Mouse (Mus musculus): ENCODE data around the gene Stard3nl. TPM values are rescaled to one million over a fixed set of nuclear protein-coding genes. Genes with fewer than 3 reads are reported as not detected.

The Stard3nl gene
- polyA plus RNA-seq, 2 experiments = 61.7 to 75.9 TPM

DNA sequence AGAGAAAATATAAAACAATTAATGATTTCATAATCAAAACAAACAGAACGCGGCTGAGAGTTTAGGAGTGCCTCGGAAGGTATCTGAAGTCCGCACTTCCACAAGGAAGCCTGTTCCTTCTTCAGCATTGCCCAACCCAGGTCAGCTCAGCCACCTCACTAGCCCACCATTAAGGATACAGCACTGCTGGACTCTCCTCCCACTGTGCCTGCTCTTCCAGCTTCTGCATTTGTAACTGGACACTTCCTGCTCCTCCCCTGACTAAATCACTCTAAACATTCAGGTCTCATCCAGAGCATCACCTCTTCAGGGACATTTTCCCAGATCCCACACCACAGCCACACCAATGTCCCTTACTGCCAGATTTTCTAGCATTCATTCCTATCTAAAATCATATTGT lies 1.4 kb downstream of the Stard3nl start:
- H3K4me1 ChIP-seq (ENCODE audit: control insufficient read depth, insufficient read depth, low read length) = 0 out of 2 replicates have a peak, but pooled peaks cover 8% of the 10 kb centered on the region
- H3K36me3 ChIP-seq (ENCODE audit: control insufficient read depth, insufficient read depth, low read length) = no peaks in the 10 kb centered on the region
- no peak overlapping the region for H3K4me3 ChIP-seq (replicated peaks; ENCODE audit: low read length)
- H3K27ac ChIP-seq (replicated peaks; ENCODE audit: low read depth, low read length) = no peak overlapping the region
- peak overlapping the region; percentile 61 for H3K4me2 ChIP-seq (replicated peaks; ENCODE audit: low read depth, low read length, severe bottlenecking)
- H3K9me3 ChIP-seq (ENCODE audit: control insufficient read depth, low read length) = no peaks in the 10 kb centered on the region
- DNase-seq (ENCODE audit: low spot score) (no peak), ATAC-seq (ENCODE audit: low FRiP score, low read depth) (no peak)
- no peak for TF ChIP-seq POLR2A (IDR thresholded peaks at IDR 0.05; ENCODE audit: borderline replicate concordance, extremely low read depth, insufficient read depth, insufficient read length)
- 50% methylated on average over 4 of the region's 4 CpGs for WGBS
- H3K27me3 ChIP-seq (ENCODE audit: control insufficient read depth, insufficient read depth, low read length) = no peaks in the 10 kb centered on the region
- no peak overlapping the region for H3K9ac ChIP-seq (ENCODE audit: low read depth, low read length, severe bottlenecking)

DNA sequence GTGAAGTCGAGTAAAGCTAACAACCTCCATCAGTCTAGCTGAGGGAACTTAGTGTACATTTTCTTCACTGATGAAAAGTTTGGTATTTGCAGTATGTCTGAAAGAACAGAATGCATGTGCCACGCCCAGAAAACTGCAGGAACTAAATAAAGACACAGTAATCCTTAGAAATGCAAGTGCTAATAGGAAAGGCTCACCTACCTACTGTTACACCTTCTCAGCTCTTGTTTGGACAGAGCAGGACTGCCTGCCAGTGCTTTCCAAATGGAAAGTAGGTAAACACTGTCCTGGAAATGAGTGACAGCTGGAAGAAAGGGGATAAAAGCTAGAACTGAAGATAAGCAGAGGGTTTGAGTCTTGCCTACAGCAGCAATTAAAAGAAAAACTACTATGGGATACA lies 1.9 kb downstream of the Stard3nl start:
- H3K27me3 ChIP-seq (ENCODE audit: control insufficient read depth, insufficient read depth, low read length) = no peaks in the 10 kb centered on the region
- H3K36me3 ChIP-seq (ENCODE audit: control insufficient read depth, insufficient read depth, low read length) = no peaks in the 10 kb centered on the region
- no peak overlapping the region for H3K4me3 ChIP-seq (replicated peaks; ENCODE audit: low read length)
- H3K4me1 ChIP-seq (ENCODE audit: control insufficient read depth, insufficient read depth, low read length) = 0 out of 2 replicates have a peak, but pooled peaks cover 8% of the 10 kb centered on the region
- ATAC-seq (ENCODE audit: low FRiP score, low read depth) = no peak
- no peak overlapping the region for H3K4me2 ChIP-seq (replicated peaks; ENCODE audit: low read depth, low read length, severe bottlenecking)
- no peak for DNase-seq (ENCODE audit: low spot score)
- TF ChIP-seq POLR2A (IDR thresholded peaks at IDR 0.05; ENCODE audit: borderline replicate concordance, extremely low read depth, insufficient read depth, insufficient read length) = no peak
- WGBS = 87% methylated on average over 2 of the region's 2 CpGs
- no peaks in the 10 kb centered on the region for H3K9me3 ChIP-seq (ENCODE audit: control insufficient read depth, low read length)
- no peak overlapping the region for H3K9ac ChIP-seq (ENCODE audit: low read depth, low read length, severe bottlenecking)
- H3K27ac ChIP-seq (replicated peaks; ENCODE audit: low read depth, low read length) = no peak overlapping the region

DNA sequence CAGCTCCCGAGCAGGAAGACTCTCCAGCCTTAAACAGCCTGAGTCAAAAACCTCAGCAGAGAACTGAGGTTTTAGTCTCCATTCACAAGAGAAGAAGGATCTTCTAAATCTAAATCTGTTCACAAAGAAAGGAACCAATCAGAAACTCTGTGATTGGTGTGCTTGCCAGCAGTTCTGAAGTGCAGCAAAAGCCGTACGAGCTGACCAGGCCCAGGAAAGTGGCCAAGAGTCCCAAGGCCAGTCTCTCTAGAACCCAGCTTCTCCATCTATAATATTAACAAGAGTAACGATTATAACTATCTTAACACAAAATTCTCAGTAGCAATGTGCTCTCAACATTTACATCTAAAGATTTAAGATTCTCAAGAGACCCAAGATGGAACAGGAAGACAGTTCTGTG lies 4.0 kb downstream of the Stard3nl start:
- no peak overlapping the region for H3K27ac ChIP-seq (replicated peaks; ENCODE audit: low read depth, low read length)
- no peak overlapping the region for H3K4me3 ChIP-seq (replicated peaks; ENCODE audit: low read length)
- H3K9ac ChIP-seq (ENCODE audit: low read depth, low read length, severe bottlenecking) = no peak overlapping the region
- H3K4me2 ChIP-seq (replicated peaks; ENCODE audit: low read depth, low read length, severe bottlenecking) = no peak overlapping the region
- 0 out of 2 replicates have a peak, but pooled peaks cover 8% of the 10 kb centered on the region for H3K4me1 ChIP-seq (ENCODE audit: control insufficient read depth, insufficient read depth, low read length)
- no peaks in the 10 kb centered on the region for H3K36me3 ChIP-seq (ENCODE audit: control insufficient read depth, insufficient read depth, low read length)
- no peak for TF ChIP-seq POLR2A (IDR thresholded peaks at IDR 0.05; ENCODE audit: borderline replicate concordance, extremely low read depth, insufficient read depth, insufficient read length)
- ATAC-seq (ENCODE audit: low FRiP score, low read depth) = no peak
- WGBS = 81% methylated on average over 4 of the region's 4 CpGs
- no peaks in the 10 kb centered on the region for H3K9me3 ChIP-seq (ENCODE audit: control insufficient read depth, low read length)
- no peaks in the 10 kb centered on the region for H3K27me3 ChIP-seq (ENCODE audit: control insufficient read depth, insufficient read depth, low read length)
- DNase-seq (ENCODE audit: low spot score) = peak; percentile 13

DNA sequence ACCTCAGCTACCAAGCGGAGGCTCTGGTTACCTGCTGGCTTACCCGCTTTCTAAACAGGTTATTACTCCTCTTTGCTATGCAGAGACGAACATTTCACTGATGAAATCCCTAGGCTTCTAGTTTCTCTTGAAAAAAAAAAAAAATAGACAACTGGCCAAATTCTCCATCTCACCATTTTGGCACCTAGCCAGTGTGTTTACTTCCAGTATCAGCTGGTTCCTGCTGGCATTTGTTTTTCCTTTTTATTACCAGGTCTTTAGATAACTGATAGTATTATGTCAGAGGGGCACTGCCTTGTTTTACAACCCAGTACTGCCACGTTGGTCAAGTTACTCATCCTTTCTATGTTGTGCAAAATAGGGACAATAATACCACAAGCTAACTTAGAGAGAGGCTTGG lies 5.3 kb downstream of the Stard3nl start:
- no peak for ATAC-seq (ENCODE audit: low FRiP score, low read depth)
- 52% methylated on average over 4 of the region's 4 CpGs for WGBS
- 0 out of 2 replicates have a peak, but pooled peaks cover 8% of the 10 kb centered on the region for H3K4me1 ChIP-seq (ENCODE audit: control insufficient read depth, insufficient read depth, low read length)
- H3K9me3 ChIP-seq (ENCODE audit: control insufficient read depth, low read length) = no peaks in the 10 kb centered on the region
- H3K4me2 ChIP-seq (replicated peaks; ENCODE audit: low read depth, low read length, severe bottlenecking) = no peak overlapping the region
- H3K4me3 ChIP-seq (replicated peaks; ENCODE audit: low read length) = no peak overlapping the region
- no peak overlapping the region for H3K27ac ChIP-seq (replicated peaks; ENCODE audit: low read depth, low read length)
- no peaks in the 10 kb centered on the region for H3K36me3 ChIP-seq (ENCODE audit: control insufficient read depth, insufficient read depth, low read length)
- DNase-seq (ENCODE audit: low spot score) = no peak
- H3K9ac ChIP-seq (ENCODE audit: low read depth, low read length, severe bottlenecking) = no peak overlapping the region
- TF ChIP-seq POLR2A (IDR thresholded peaks at IDR 0.05; ENCODE audit: borderline replicate concordance, extremely low read depth, insufficient read depth, insufficient read length) = no peak
- no peaks in the 10 kb centered on the region for H3K27me3 ChIP-seq (ENCODE audit: control insufficient read depth, insufficient read depth, low read length)

DNA sequence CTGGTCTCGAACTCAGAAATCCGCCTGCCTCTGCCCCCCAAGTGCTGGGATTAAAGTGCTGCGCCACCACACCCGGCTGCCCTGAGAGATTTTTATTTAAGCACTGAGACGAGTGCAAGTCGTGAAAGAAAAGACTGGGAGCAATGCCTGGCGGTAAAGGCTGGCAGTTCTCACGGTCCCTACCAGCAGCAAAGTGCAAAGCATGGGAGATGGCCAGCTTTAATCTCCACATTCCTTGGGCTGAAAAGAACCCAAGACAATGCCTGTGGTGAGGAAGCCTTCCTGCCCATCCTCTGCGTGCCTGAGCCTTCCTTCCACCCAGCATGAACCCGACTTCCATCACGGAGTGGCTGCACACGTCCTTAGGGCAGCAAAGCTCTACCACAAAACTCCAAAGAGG lies 5.7 kb downstream of the Stard3nl start:
- ATAC-seq (ENCODE audit: low FRiP score, low read depth) = no peak
- H3K27ac ChIP-seq (replicated peaks; ENCODE audit: low read depth, low read length) = no peak overlapping the region
- no peaks in the 10 kb centered on the region for H3K9me3 ChIP-seq (ENCODE audit: control insufficient read depth, low read length)
- H3K4me3 ChIP-seq (replicated peaks; ENCODE audit: low read length) = no peak overlapping the region
- H3K36me3 ChIP-seq (ENCODE audit: control insufficient read depth, insufficient read depth, low read length) = no peaks in the 10 kb centered on the region
- H3K9ac ChIP-seq (ENCODE audit: low read depth, low read length, severe bottlenecking) = no peak overlapping the region
- no peaks in the 10 kb centered on the region for H3K27me3 ChIP-seq (ENCODE audit: control insufficient read depth, insufficient read depth, low read length)
- 49% methylated on average over 12 of the region's 12 CpGs for WGBS
- TF ChIP-seq POLR2A (IDR thresholded peaks at IDR 0.05; ENCODE audit: borderline replicate concordance, extremely low read depth, insufficient read depth, insufficient read length) = no peak
- DNase-seq (ENCODE audit: low spot score) = no peak
- 0 out of 2 replicates have a peak, but pooled peaks cover 7% of the 10 kb centered on the region for H3K4me1 ChIP-seq (ENCODE audit: control insufficient read depth, insufficient read depth, low read length)
- H3K4me2 ChIP-seq (replicated peaks; ENCODE audit: low read depth, low read length, severe bottlenecking) = no peak overlapping the region

DNA sequence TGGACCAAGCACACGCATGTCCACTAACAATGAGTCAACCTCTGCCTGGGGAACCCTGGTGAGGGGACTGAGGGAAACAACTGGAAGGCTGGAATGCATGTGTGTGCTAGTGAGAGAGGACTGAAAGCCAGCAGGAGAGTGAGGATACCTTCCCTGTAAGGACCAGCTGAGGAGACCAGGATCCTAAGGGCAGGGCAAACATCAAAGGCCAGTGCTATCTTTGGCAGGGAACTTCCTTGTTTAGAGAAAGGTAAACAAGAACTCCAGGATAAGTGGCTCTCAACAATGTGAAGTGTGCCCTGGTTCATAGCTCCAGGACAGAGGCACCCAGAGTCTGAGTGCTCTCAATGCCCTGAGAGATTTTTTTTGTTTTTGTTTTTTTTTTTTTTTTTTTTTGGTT lies 6.2 kb downstream of the Stard3nl start:
- no peak overlapping the region for H3K27ac ChIP-seq (replicated peaks; ENCODE audit: low read depth, low read length)
- no peak overlapping the region for H3K4me3 ChIP-seq (replicated peaks; ENCODE audit: low read length)
- 0 out of 2 replicates have a peak, but pooled peaks cover 4% of the 10 kb centered on the region for H3K4me1 ChIP-seq (ENCODE audit: control insufficient read depth, insufficient read depth, low read length)
- TF ChIP-seq POLR2A (IDR thresholded peaks at IDR 0.05; ENCODE audit: borderline replicate concordance, extremely low read depth, insufficient read depth, insufficient read length) = no peak
- H3K9me3 ChIP-seq (ENCODE audit: control insufficient read depth, low read length) = no peaks in the 10 kb centered on the region
- WGBS = 79% methylated on average over 1 of the region's 1 CpGs
- H3K27me3 ChIP-seq (ENCODE audit: control insufficient read depth, insufficient read depth, low read length) = no peaks in the 10 kb centered on the region
- no peaks in the 10 kb centered on the region for H3K36me3 ChIP-seq (ENCODE audit: control insufficient read depth, insufficient read depth, low read length)
- no peak for ATAC-seq (ENCODE audit: low FRiP score, low read depth)
- no peak overlapping the region for H3K4me2 ChIP-seq (replicated peaks; ENCODE audit: low read depth, low read length, severe bottlenecking)
- H3K9ac ChIP-seq (ENCODE audit: low read depth, low read length, severe bottlenecking) = no peak overlapping the region
- no peak for DNase-seq (ENCODE audit: low spot score)

Measured in limb, embryonic 14.5 days (tissue).